Mouse (Mus musculus): ENCODE measurements at regions not wholly inside any gene's neighbourhood (a gene's known extent, or its start where the extent isn't known, plus 50 kb on each side); places are given as distances from the start of the nearest gene placed in this dataset.

DNA sequence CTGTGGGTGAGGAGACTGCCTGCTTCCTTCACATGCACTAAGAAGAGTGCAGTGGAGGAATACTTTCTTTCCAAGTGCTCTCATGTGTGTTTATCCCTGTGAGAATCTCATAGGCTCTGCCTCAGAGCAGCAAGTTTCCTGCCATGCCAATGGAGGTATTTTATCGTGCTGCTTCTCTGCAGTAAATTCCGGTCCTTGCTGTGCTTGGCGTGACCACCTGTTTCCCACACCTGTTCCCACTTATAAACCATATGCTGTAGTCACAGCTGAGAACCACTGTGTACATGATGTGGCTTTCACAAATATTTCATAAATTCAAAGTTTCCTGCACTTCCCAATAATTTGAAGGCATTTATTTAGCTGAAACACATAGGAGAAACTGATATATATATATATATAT is 634.0 kb downstream of the Stim2 start:
- TF ChIP-seq CTCF (IDR thresholded peaks at IDR 0.05; ENCODE audit: low read depth), result no peak
- TF ChIP-seq EP300 (IDR thresholded peaks at IDR 0.05; ENCODE audit: low read depth), result no peak

Measured in heart, postnatal 0 days (tissue).